Mouse (Mus musculus) stomach, embryonic 14.5 days (tissue): ENCODE data around the gene Gipc2. TPM values are rescaled to one million over a fixed set of nuclear protein-coding genes. Genes with fewer than 3 reads are reported as not detected.

Experiments used
- ATAC-seq: fragments of 200-750 bp; cut with Nextera tagmentation; 2 replicates; pipeline ENCODE4 v1.8.0; 2017; ENCODE audit warnings: low read depth, moderate TSS enrichment; ENCODE audit not compliant: insufficient number of reproducible peaks, insufficient read depth, low FRiP score
- H3K27ac ChIP-seq: fragments of 300-500 bp; sonication (generic); 2 replicates; pipeline ENCODE4 v1.5.1; 2014; ENCODE audit warnings: mild to moderate bottlenecking, low read length, moderate library complexity, mixed read lengths
- H3K27me3 ChIP-seq: fragments of 300-500 bp; sonication (generic); 2 replicates; pipeline ENCODE4 v1.6.1; 2014; ENCODE audit warnings: low read length, control low read depth, mixed read lengths; ENCODE audit not compliant: control insufficient read depth, insufficient read depth
- H3K36me3 ChIP-seq: fragments of 300-500 bp; sonication (generic); 2 replicates; pipeline ENCODE4 v1.6.1; 2014; ENCODE audit warnings: mild to moderate bottlenecking, control low read depth, low read length, moderate library complexity, mixed read lengths; ENCODE audit not compliant: control insufficient read depth, insufficient read depth
- H3K4me1 ChIP-seq: fragments of 300-500 bp; sonication (generic); 2 replicates; pipeline ENCODE4 v1.6.1; 2014; ENCODE audit warnings: low read length, control low read depth, mixed read lengths; ENCODE audit not compliant: control insufficient read depth, insufficient read depth
- H3K4me2 ChIP-seq: fragments of 300-500 bp; sonication (generic); replicated peaks from 2 replicates; pipeline ENCODE4 v1.6.1; 2014; ENCODE audit warnings: low read depth, low read length, control low read depth
- H3K4me3 ChIP-seq: fragments of 300-500 bp; sonication (generic); 2 replicates; pipeline ENCODE4 v1.5.1; 2014; ENCODE audit warnings: low read depth, low read length, control low read depth
- H3K9ac ChIP-seq: fragments of 300-500 bp; sonication (generic); replicated peaks from 2 replicates; pipeline ENCODE4 v1.6.1; 2014; ENCODE audit warnings: low read depth, mild to moderate bottlenecking, control low read depth, low read length, moderate library complexity, mixed read lengths
- H3K9me3 ChIP-seq: fragments of 300-500 bp; sonication (generic); 2 replicates; pipeline ENCODE4 v1.6.1; 2016; ENCODE audit warnings: low read depth, low read length, control low read depth; ENCODE audit not compliant: control insufficient read depth
- WGBS: fragments of 180-500 bp; shearing (Covaris S2); extraction: QIAGEN DNeasy Blood & Tissue Kit; methylation state at CpG from one replicate; pipeline ENCODE4 v1.1.7; 2014; 5-methylcytosine and 5-hydroxymethylcytosine counted together
- polyA plus RNA-seq: library from polyadenylated mRNA; unstranded; fragments of >200 nt; fragmentation: Nextera tagmentation; extraction: Ambion mirVana; gene quantifications from 2 replicates; pipeline ENCODE4 v1.2.1, GENCODE M21; 2014

Gene Gipc2
- polyA plus RNA-seq, 1 experiment from 2014 or later: 43.8 TPM

- H3K27me3 ChIP-seq: no peaks in the 10 kb centered on the region
- 55% methylated on average over 3 of the region's 3 CpGs for WGBS
- H3K36me3 ChIP-seq: no peaks in the 10 kb centered on the region
- no peak overlapping the region for H3K27ac ChIP-seq
- no peak overlapping the region for H3K4me3 ChIP-seq
- H3K4me1 ChIP-seq: no peaks in the 10 kb centered on the region
- no peak overlapping the region for H3K4me2 ChIP-seq
- no peak for ATAC-seq
- H3K9me3 ChIP-seq: no peaks in the 10 kb centered on the region
- H3K9ac ChIP-seq: no peak overlapping the region
Measured at GRCm38 (mm10) chr3:152062806-152063205, 103.2 kb downstream of the Gipc2 start.

DNA sequence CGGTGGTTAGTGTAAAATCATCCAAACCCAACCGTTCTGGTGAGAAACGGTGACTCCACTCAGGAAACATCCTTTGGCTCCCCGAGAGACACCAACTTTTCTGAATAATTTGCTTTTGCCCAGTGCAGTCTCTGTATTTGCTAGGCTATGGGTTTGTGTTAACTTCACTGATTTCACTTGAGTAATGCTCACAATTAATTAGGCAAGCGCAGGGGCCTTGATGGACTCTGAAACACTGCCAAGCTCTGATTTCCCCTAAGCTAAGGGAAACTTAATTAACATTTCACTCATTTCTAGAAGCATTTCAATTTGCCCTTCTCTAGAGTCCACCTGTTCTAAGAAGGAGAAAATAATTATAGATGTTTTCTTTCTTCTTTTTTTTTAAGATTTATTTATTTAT, 104.9 kb downstream of the Gipc2 start:
- Histone ChIP-seq H3K9ac (no peak overlapping the region), H3K36me3 (no peaks in the 10 kb centered on the region), H3K9me3 (no peaks in the 10 kb centered on the region), H3K4me3 (no peak overlapping the region), H3K27me3 (no peaks in the 10 kb centered on the region), H3K4me1 (no peaks in the 10 kb centered on the region), H3K4me2 (no peak overlapping the region), H3K27ac (no peak overlapping the region)
- WGBS: 92% methylated on average over 5 of the region's 5 CpGs
- ATAC-seq: no peak

GRCm38 (mm10) chr3:152058235-152058634, 107.8 kb downstream of the Gipc2 start:
- Histone ChIP-seq H3K4me1 (no peaks in the 10 kb centered on the region), H3K36me3 (no peaks in the 10 kb centered on the region), H3K9ac (no peak overlapping the region), H3K27ac (no peak overlapping the region), H3K4me2 (no peak overlapping the region), H3K4me3 (no peak overlapping the region), H3K27me3 (no peaks in the 10 kb centered on the region), H3K9me3 (no peaks in the 10 kb centered on the region)
- no peak for ATAC-seq
- 68% methylated on average over 2 of the region's 2 CpGs for WGBS

DNA sequence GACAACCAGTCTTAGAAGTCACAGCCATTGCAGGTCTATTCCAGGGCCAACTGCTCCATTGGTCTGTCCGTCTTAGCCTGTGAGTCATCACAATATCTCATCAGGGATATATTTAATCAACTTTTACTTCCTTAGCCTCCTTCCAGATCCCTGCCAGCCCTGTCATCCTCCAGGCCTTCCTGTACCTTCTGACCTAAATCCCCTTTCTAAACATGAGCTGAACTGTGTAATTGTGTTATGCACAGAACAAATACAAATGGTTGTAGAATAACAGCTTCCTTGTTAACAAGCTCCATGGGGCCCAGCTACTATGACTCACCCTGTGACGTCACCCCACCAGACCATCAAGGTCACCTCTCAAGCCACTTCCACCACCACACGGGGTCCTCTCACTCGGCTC, 111.8 kb downstream of the Gipc2 start:
- ATAC-seq: no peak
- 59% methylated on average over 4 of the region's 4 CpGs for WGBS
- no peaks in the 10 kb centered on the region for H3K4me1 ChIP-seq
- no peaks in the 10 kb centered on the region for H3K9me3 ChIP-seq
- H3K36me3 ChIP-seq: no peaks in the 10 kb centered on the region
- no peaks in the 10 kb centered on the region for H3K27me3 ChIP-seq
- no peak overlapping the region for H3K9ac ChIP-seq
- no peak overlapping the region for H3K4me3 ChIP-seq
- H3K4me2 ChIP-seq: no peak overlapping the region
- no peak overlapping the region for H3K27ac ChIP-seq

GRCm38 (mm10) chr3:152051959-152052358, 114.1 kb downstream of the Gipc2 start:
- H3K9ac ChIP-seq: no peak overlapping the region
- H3K4me2 ChIP-seq: no peak overlapping the region
- no peaks in the 10 kb centered on the region for H3K27me3 ChIP-seq
- no peak overlapping the region for H3K27ac ChIP-seq
- H3K9me3 ChIP-seq: no peaks in the 10 kb centered on the region
- H3K36me3 ChIP-seq: no peaks in the 10 kb centered on the region
- WGBS: 82% methylated on average over 2 of the region's 2 CpGs
- H3K4me3 ChIP-seq: no peak overlapping the region
- ATAC-seq: no peak
- no peaks in the 10 kb centered on the region for H3K4me1 ChIP-seq

GRCm38 (mm10) chr3:152047914-152048313, 118.1 kb downstream of the Gipc2 start:
- Histone ChIP-seq H3K27ac (no peak overlapping the region), H3K27me3 (no peaks in the 10 kb centered on the region), H3K4me1 (no peaks in the 10 kb centered on the region), H3K4me3 (no peak overlapping the region), H3K9ac (no peak overlapping the region), H3K36me3 (no peaks in the 10 kb centered on the region), H3K9me3 (no peaks in the 10 kb centered on the region), H3K4me2 (no peak overlapping the region)
- ATAC-seq: no peak

GRCm38 (mm10) chr3:152046895-152047294, 119.1 kb downstream of the Gipc2 start:
- no peaks in the 10 kb centered on the region for H3K4me1 ChIP-seq
- H3K9ac ChIP-seq: no peak overlapping the region
- H3K27ac ChIP-seq: no peak overlapping the region
- no peak for ATAC-seq
- no peak overlapping the region for H3K4me3 ChIP-seq
- no peaks in the 10 kb centered on the region for H3K9me3 ChIP-seq
- WGBS: 84% methylated on average over 3 of the region's 3 CpGs
- H3K27me3 ChIP-seq: no peaks in the 10 kb centered on the region
- no peaks in the 10 kb centered on the region for H3K36me3 ChIP-seq
- no peak overlapping the region for H3K4me2 ChIP-seq

Other genes starting within 250 kb of the Gipc2 start
- 30.3 and 31.4 TPM in 2 replicates for gene Dnajb4, start 44.1 kb upstream of the Gipc2 start, polyA plus RNA-seq
- gene Fubp1, start 44.2 kb upstream of the Gipc2 start, polyA plus RNA-seq: 252 and 265 TPM in 2 replicates
- 35.3 and 47.8 TPM in 2 replicates for gene Nexn, start 100.1 kb upstream of the Gipc2 start, polyA plus RNA-seq
- 20.3 and 21.0 TPM in 2 replicates for gene Miga1, start 174.2 kb upstream of the Gipc2 start, polyA plus RNA-seq
- 45.9 and 49.6 TPM in 2 replicates for gene Usp33, start 180.2 kb upstream of the Gipc2 start, polyA plus RNA-seq
- 53.7 and 63.3 TPM in 2 replicates for gene Zzz3, start 229.2 kb upstream of the Gipc2 start, polyA plus RNA-seq